Mouse (Mus musculus): Measurements from ENCODE around the gene 4930451I11Rik. TPM values are rescaled to one million over a fixed set of nuclear protein-coding genes. Genes with fewer than 3 reads are reported as not detected.

Gene 4930451I11Rik
- polyA plus RNA-seq (2015; fragmentation: Nextera tagmentation; extraction: Ambion mirVana) = not detected in 2 replicates

GRCm38 (mm10) chr7:126831539-126831938 lies at the start of gene 4930451I11Rik:
TSS of gene 4930451I11Rik (minus strand) at chr7:126831639.
- Histone ChIP-seq H3K36me3 (ENCODE audit: poor library complexity, severe bottlenecking) (peaks cover 15% of the 10 kb centered on the region), H3K4me3 (peak within 1 kb of the TSS; percentile 35), H3K27me3 (no peaks in the 10 kb centered on the region), H3K9me3 (replicated peaks) (no peaks in the 10 kb centered on the region), H3K4me1 (peaks cover 10% of the 10 kb centered on the region), H3K27ac (peak within 1 kb of the TSS; percentile 31; the same call in 1 of the 2 replicates), H3K4me2 (peak within 1 kb of the TSS; percentile 66), H3K9ac (peak within 1 kb of the TSS; percentile 52)
- WGBS = 59% methylated on average over 5 of the region's 5 CpGs
- ATAC-seq = peak; percentile 22

- Histone ChIP-seq H3K4me1 (peaks cover 41% of the 10 kb centered on the region), H3K36me3 (ENCODE audit: poor library complexity, severe bottlenecking) (peaks cover 52% of the 10 kb centered on the region), H3K27me3 (no peaks in the 10 kb centered on the region), H3K4me3 (peak overlapping the region; percentile 66), H3K27ac (no peak overlapping the region), H3K9ac (peak overlapping the region; percentile 85), H3K9me3 (replicated peaks) (no peaks in the 10 kb centered on the region), H3K4me2 (peak overlapping the region; percentile 91)
- WGBS = 79% methylated on average over 6 of the region's 6 CpGs
- no peak for ATAC-seq
Observed at GRCm38 (mm10) chr7:126881040-126881439, 49.6 kb upstream of the 4930451I11Rik start.

- WGBS = 97% methylated on average over 1 of the region's 1 CpGs
- Histone ChIP-seq H3K4me1 (peaks cover 20% of the 10 kb centered on the region), H3K9ac (no peak overlapping the region), H3K27ac (no peak overlapping the region), H3K9me3 (replicated peaks) (no peaks in the 10 kb centered on the region), H3K27me3 (no peaks in the 10 kb centered on the region), H3K4me2 (no peak overlapping the region), H3K4me3 (no peak overlapping the region), H3K36me3 (ENCODE audit: poor library complexity, severe bottlenecking) (peaks cover 90% of the 10 kb centered on the region)
- ATAC-seq = no peak
Observed at GRCm38 (mm10) chr7:126877239-126877638, 45.8 kb upstream of the 4930451I11Rik start.

- Histone ChIP-seq H3K27me3 (no peaks in the 10 kb centered on the region), H3K9ac (no peak overlapping the region), H3K27ac (no peak overlapping the region), H3K4me1 (no peaks in the 10 kb centered on the region), H3K9me3 (replicated peaks) (no peaks in the 10 kb centered on the region), H3K4me3 (no peak overlapping the region), H3K4me2 (no peak overlapping the region), H3K36me3 (ENCODE audit: poor library complexity, severe bottlenecking) (peaks cover 100% of the 10 kb centered on the region)
- no peak for ATAC-seq
- 96% methylated on average over 2 of the region's 2 CpGs for WGBS
Observed at GRCm38 (mm10) chr7:126870520-126870891, 39.1 kb upstream of the 4930451I11Rik start.

GRCm38 (mm10) chr7:126869780-126870519 lies 38.5 kb upstream of the 4930451I11Rik start:
- Histone ChIP-seq H3K36me3 (ENCODE audit: poor library complexity, severe bottlenecking) (peaks cover 100% of the 10 kb centered on the region), H3K9ac (no peak overlapping the region), H3K27ac (no peak overlapping the region), H3K4me2 (no peak overlapping the region), H3K4me1 (no peaks in the 10 kb centered on the region), H3K4me3 (no peak overlapping the region), H3K27me3 (no peaks in the 10 kb centered on the region), H3K9me3 (replicated peaks) (no peaks in the 10 kb centered on the region)
- WGBS = 96% methylated on average over 23 of the region's 23 CpGs
- no peak for ATAC-seq

GRCm38 (mm10) chr7:126868003-126868402 lies 36.6 kb upstream of the 4930451I11Rik start:
- H3K4me3 ChIP-seq = no peak overlapping the region
- no peaks in the 10 kb centered on the region for H3K9me3 ChIP-seq (replicated peaks)
- no peaks in the 10 kb centered on the region for H3K27me3 ChIP-seq
- peaks cover 17% of the 10 kb centered on the region for H3K4me1 ChIP-seq
- no peak overlapping the region for H3K4me2 ChIP-seq
- no peak overlapping the region for H3K27ac ChIP-seq
- no peak for ATAC-seq
- WGBS = 86% methylated on average over 12 of the region's 12 CpGs
- H3K9ac ChIP-seq = no peak overlapping the region
- H3K36me3 ChIP-seq (ENCODE audit: poor library complexity, severe bottlenecking) = peaks cover 96% of the 10 kb centered on the region

GRCm38 (mm10) chr7:126867534-126867933 lies 36.1 kb upstream of the 4930451I11Rik start:
- H3K4me3 ChIP-seq = no peak overlapping the region
- no peak for ATAC-seq
- H3K4me2 ChIP-seq = no peak overlapping the region
- H3K9me3 ChIP-seq (replicated peaks) = no peaks in the 10 kb centered on the region
- peaks cover 22% of the 10 kb centered on the region for H3K4me1 ChIP-seq
- no peak overlapping the region for H3K9ac ChIP-seq
- no peak overlapping the region for H3K27ac ChIP-seq
- 83% methylated on average over 2 of the region's 2 CpGs for WGBS
- no peaks in the 10 kb centered on the region for H3K27me3 ChIP-seq
- H3K36me3 ChIP-seq (ENCODE audit: poor library complexity, severe bottlenecking) = peaks cover 91% of the 10 kb centered on the region

- H3K27me3 ChIP-seq = no peaks in the 10 kb centered on the region
- ATAC-seq = no peak
- H3K4me2 ChIP-seq = peak overlapping the region; percentile 73
- peaks cover 33% of the 10 kb centered on the region for H3K4me1 ChIP-seq
- peaks cover 65% of the 10 kb centered on the region for H3K36me3 ChIP-seq (ENCODE audit: poor library complexity, severe bottlenecking)
- WGBS = 68% methylated on average over 6 of the region's 6 CpGs
- H3K9ac ChIP-seq = peak overlapping the region; percentile 68
- peak overlapping the region; percentile 77 for H3K27ac ChIP-seq
- no peaks in the 10 kb centered on the region for H3K9me3 ChIP-seq (replicated peaks)
- H3K4me3 ChIP-seq = peak overlapping the region; percentile 65
Observed at GRCm38 (mm10) chr7:126863791-126864190, 32.4 kb upstream of the 4930451I11Rik start.

GRCm38 (mm10) chr7:126862147-126862784 lies 30.8 kb upstream of the 4930451I11Rik start, which contains the start of gene Ino80e:
TSS of gene Ino80e (minus strand) at chr7:126862377.
- H3K27me3 ChIP-seq = no peaks in the 10 kb centered on the region
- under 1% methylated on average over 41 of the region's 41 CpGs for WGBS
- H3K4me2 ChIP-seq = peak within 1 kb of the TSS; percentile 73
- H3K36me3 ChIP-seq (ENCODE audit: poor library complexity, severe bottlenecking) = peaks cover 65% of the 10 kb centered on the region
- peak within 1 kb of the TSS; percentile 65 for H3K4me3 ChIP-seq
- ATAC-seq = peak; percentile 75
- H3K9ac ChIP-seq = peak within 1 kb of the TSS; percentile 68
- H3K4me1 ChIP-seq = peaks cover 33% of the 10 kb centered on the region
- peak within 1 kb of the TSS; percentile 77 for H3K27ac ChIP-seq
- H3K9me3 ChIP-seq (replicated peaks) = no peaks in the 10 kb centered on the region

- Histone ChIP-seq H3K4me1 (peaks cover 33% of the 10 kb centered on the region), H3K36me3 (ENCODE audit: poor library complexity, severe bottlenecking) (peaks cover 65% of the 10 kb centered on the region), H3K27ac (peak within 1 kb of the TSS; percentile 77), H3K4me2 (peak within 1 kb of the TSS; percentile 73), H3K4me3 (peak within 1 kb of the TSS; percentile 65), H3K9ac (peak within 1 kb of the TSS; percentile 68), H3K9me3 (replicated peaks) (no peaks in the 10 kb centered on the region), H3K27me3 (no peaks in the 10 kb centered on the region)
- peak; percentile 93 for ATAC-seq
- 4% methylated on average over 42 of the region's 42 CpGs for WGBS
Observed at GRCm38 (mm10) chr7:126861429-126862130, 30.1 kb upstream of the 4930451I11Rik start, which contains the start of gene Hirip3. TSS of gene Hirip3 (plus strand) at chr7:126861972.

GRCm38 (mm10) chr7:126860987-126861386 lies 29.5 kb upstream of the 4930451I11Rik start:
- ATAC-seq = no peak
- peak overlapping the region; percentile 65 for H3K4me3 ChIP-seq
- H3K9me3 ChIP-seq (replicated peaks) = no peaks in the 10 kb centered on the region
- peak overlapping the region; percentile 68 for H3K9ac ChIP-seq
- H3K27me3 ChIP-seq = no peaks in the 10 kb centered on the region
- peak overlapping the region; percentile 73 for H3K4me2 ChIP-seq
- peaks cover 33% of the 10 kb centered on the region for H3K4me1 ChIP-seq
- H3K27ac ChIP-seq = no peak overlapping the region
- 65% methylated on average over 5 of the region's 5 CpGs for WGBS
- H3K36me3 ChIP-seq (ENCODE audit: poor library complexity, severe bottlenecking) = peaks cover 65% of the 10 kb centered on the region

Data from forebrain, embryonic 13.5 days (tissue).